Mouse (Mus musculus) kidney, adult 2 months (tissue): ENCODE data around the gene Gpc5.

ENCODE experiments used
- CTCF ChIP-seq: fragments of 200-500 bp; conservative IDR thresholded peaks from 2 replicates; pipeline ENCODE4 v1.5.1; 2011; ENCODE audit warnings: low read depth, mild to moderate bottlenecking, control low read depth, low read length, moderate library complexity, mixed read lengths; ENCODE audit not compliant: insufficient read depth, insufficient read length
- POLR2A ChIP-seq: fragments of 200-500 bp; IDR thresholded peaks from one replicate; pipeline ENCODE4 v1.6.1; 2011; ENCODE audit warnings: low read depth, low read length, control low read depth

DNA sequence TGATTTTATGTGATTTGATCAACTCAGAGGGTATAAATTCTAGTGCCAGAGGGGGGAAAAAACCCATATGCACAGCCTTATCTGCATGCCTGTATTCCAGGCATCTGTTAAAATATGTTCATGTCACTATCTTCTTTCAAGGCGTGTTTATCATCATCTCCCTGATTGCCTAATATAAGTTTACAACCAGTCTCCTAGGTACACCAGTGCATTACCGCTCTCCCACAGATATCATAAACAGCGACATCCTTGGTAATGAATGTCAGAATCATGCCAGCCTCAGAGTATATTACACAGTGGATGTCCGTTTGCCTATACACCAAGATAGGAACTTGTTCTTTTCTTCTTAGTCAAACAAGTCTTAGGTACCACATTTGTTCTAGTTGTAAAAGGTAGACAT lies 1095.0 kb downstream of the Gpc5 start:
- TF ChIP-seq CTCF (no peak), POLR2A (no peak)
